Mouse (Mus musculus) limb, embryonic 13.5 days (tissue): ENCODE data around the gene Ublcp1. TPM values are rescaled to one million over a fixed set of nuclear protein-coding genes. Genes with fewer than 3 reads are reported as not detected.
A peak's percentile ranks its signal among the peaks of the same experiment; 100 is the strongest.

Source experiments
- ATAC-seq: fragments of 200-750 bp; cut with Nextera tagmentation; 2 replicates; pipeline ENCODE4 v1.8.0; 2017; ENCODE audit warnings: low read depth, moderate number of reproducible peaks, moderate TSS enrichment; ENCODE audit not compliant: low FRiP score
- H3K27ac ChIP-seq: fragments of 300-500 bp; sonication (generic); 2 replicates; pipeline ENCODE4 v1.5.1; 2015; ENCODE audit warnings: inconsistent platforms, mild to moderate bottlenecking, moderate library complexity
- H3K27me3 ChIP-seq: fragments of 300-500 bp; sonication (generic); 2 replicates; pipeline ENCODE4 v1.6.1; 2015; ENCODE audit warnings: mild to moderate bottlenecking, inconsistent platforms
- H3K36me3 ChIP-seq: fragments of 300-500 bp; sonication (generic); 2 replicates; pipeline ENCODE4 v1.6.1; 2015; ENCODE audit warnings: inconsistent platforms, mild to moderate bottlenecking, moderate library complexity
- H3K4me1 ChIP-seq: fragments of 300-500 bp; sonication (generic); 2 replicates; pipeline ENCODE4 v1.6.1; 2015; ENCODE audit warnings: inconsistent platforms
- H3K4me2 ChIP-seq: fragments of 300-500 bp; sonication (generic); replicated peaks from 2 replicates; pipeline ENCODE4 v1.6.1; 2015; ENCODE audit warnings: inconsistent platforms, mild to moderate bottlenecking, moderate library complexity
- H3K4me3 ChIP-seq: fragments of 300-500 bp; sonication (generic); 2 replicates; pipeline ENCODE4 v1.5.1; 2015; ENCODE audit warnings: moderate library complexity, mild to moderate bottlenecking, inconsistent platforms
- H3K9ac ChIP-seq: fragments of 300-500 bp; sonication (generic); 2 replicates; pipeline ENCODE4 v1.6.1; 2015; ENCODE audit warnings: mild to moderate bottlenecking, inconsistent platforms
- H3K9me3 ChIP-seq: fragments of 300-500 bp; sonication (generic); 2 replicates; pipeline ENCODE4 v1.6.1; 2016; ENCODE audit warnings: inconsistent platforms
- WGBS: fragments of 180-500 bp; shearing (Covaris S2); methylation state at CpG from one replicate; pipeline ENCODE4 v1.1.7; 2015; 5-methylcytosine and 5-hydroxymethylcytosine counted together
- polyA plus RNA-seq: library from polyadenylated mRNA; unstranded; fragments of >200 nt; fragmentation: Nextera tagmentation; extraction: Ambion mirVana; gene quantifications from 2 replicates; pipeline ENCODE4 v1.2.1, GENCODE M21; 2015

Ublcp1 gene
- polyA plus RNA-seq, 1 experiment from 2014 or later: 65.2 TPM

- no peaks in the 10 kb centered on the region for H3K27me3 ChIP-seq
- H3K9ac ChIP-seq: no peak overlapping the region
- no peak for ATAC-seq
- H3K27ac ChIP-seq: no peak overlapping the region
- no peak overlapping the region for H3K4me3 ChIP-seq
- no peak overlapping the region for H3K4me2 ChIP-seq
- no peaks in the 10 kb centered on the region for H3K9me3 ChIP-seq
- 72% methylated on average over 4 of the region's 4 CpGs for WGBS
- no peaks in the 10 kb centered on the region for H3K4me1 ChIP-seq
- no peaks in the 10 kb centered on the region for H3K36me3 ChIP-seq
Observed at GRCm38 (mm10) chr11:44508876-44509275, 38.6 kb upstream of the Ublcp1 start.

GRCm38 (mm10) chr11:44504761-44505160 is 34.5 kb upstream of the Ublcp1 start:
- no peak overlapping the region for H3K27ac ChIP-seq
- no peaks in the 10 kb centered on the region for H3K27me3 ChIP-seq
- H3K9me3 ChIP-seq: no peaks in the 10 kb centered on the region
- no peaks in the 10 kb centered on the region for H3K4me1 ChIP-seq
- ATAC-seq: no peak
- no peaks in the 10 kb centered on the region for H3K36me3 ChIP-seq
- WGBS: 80% methylated on average over 3 of the region's 3 CpGs
- H3K9ac ChIP-seq: no peak overlapping the region
- no peak overlapping the region for H3K4me2 ChIP-seq
- no peak overlapping the region for H3K4me3 ChIP-seq

GRCm38 (mm10) chr11:44504146-44504545 is 33.8 kb upstream of the Ublcp1 start:
- H3K36me3 ChIP-seq: no peaks in the 10 kb centered on the region
- no peak overlapping the region for H3K9ac ChIP-seq
- H3K4me1 ChIP-seq: no peaks in the 10 kb centered on the region
- H3K4me3 ChIP-seq: no peak overlapping the region
- H3K27me3 ChIP-seq: no peaks in the 10 kb centered on the region
- H3K27ac ChIP-seq: no peak overlapping the region
- no peak for ATAC-seq
- no peaks in the 10 kb centered on the region for H3K9me3 ChIP-seq
- WGBS: 86% methylated on average over 7 of the region's 7 CpGs
- H3K4me2 ChIP-seq: no peak overlapping the region

GRCm38 (mm10) chr11:44502931-44503330 is 32.6 kb upstream of the Ublcp1 start:
- Histone ChIP-seq H3K9me3 (no peaks in the 10 kb centered on the region), H3K4me2 (no peak overlapping the region), H3K9ac (no peak overlapping the region), H3K36me3 (no peaks in the 10 kb centered on the region), H3K27ac (no peak overlapping the region), H3K4me3 (no peak overlapping the region), H3K4me1 (no peaks in the 10 kb centered on the region), H3K27me3 (no peaks in the 10 kb centered on the region)
- ATAC-seq: no peak
- 38% methylated on average over 5 of the region's 5 CpGs for WGBS

GRCm38 (mm10) chr11:44501477-44501876 is 31.2 kb upstream of the Ublcp1 start:
- 95% methylated on average over 2 of the region's 2 CpGs for WGBS
- Histone ChIP-seq H3K27ac (no peak overlapping the region), H3K4me3 (no peak overlapping the region), H3K36me3 (no peaks in the 10 kb centered on the region), H3K27me3 (no peaks in the 10 kb centered on the region), H3K9ac (no peak overlapping the region), H3K9me3 (no peaks in the 10 kb centered on the region), H3K4me2 (no peak overlapping the region), H3K4me1 (peaks cover under 1% of the 10 kb centered on the region)
- no peak for ATAC-seq

GRCm38 (mm10) chr11:44500966-44501365 is 30.7 kb upstream of the Ublcp1 start:
- Histone ChIP-seq H3K4me1 (peaks cover 6% of the 10 kb centered on the region), H3K4me3 (no peak overlapping the region), H3K9me3 (no peaks in the 10 kb centered on the region), H3K27me3 (no peaks in the 10 kb centered on the region), H3K27ac (no peak overlapping the region), H3K36me3 (no peaks in the 10 kb centered on the region), H3K4me2 (no peak overlapping the region), H3K9ac (no peak overlapping the region)
- no peak for ATAC-seq
- WGBS: 76% methylated on average over 7 of the region's 7 CpGs

DNA sequence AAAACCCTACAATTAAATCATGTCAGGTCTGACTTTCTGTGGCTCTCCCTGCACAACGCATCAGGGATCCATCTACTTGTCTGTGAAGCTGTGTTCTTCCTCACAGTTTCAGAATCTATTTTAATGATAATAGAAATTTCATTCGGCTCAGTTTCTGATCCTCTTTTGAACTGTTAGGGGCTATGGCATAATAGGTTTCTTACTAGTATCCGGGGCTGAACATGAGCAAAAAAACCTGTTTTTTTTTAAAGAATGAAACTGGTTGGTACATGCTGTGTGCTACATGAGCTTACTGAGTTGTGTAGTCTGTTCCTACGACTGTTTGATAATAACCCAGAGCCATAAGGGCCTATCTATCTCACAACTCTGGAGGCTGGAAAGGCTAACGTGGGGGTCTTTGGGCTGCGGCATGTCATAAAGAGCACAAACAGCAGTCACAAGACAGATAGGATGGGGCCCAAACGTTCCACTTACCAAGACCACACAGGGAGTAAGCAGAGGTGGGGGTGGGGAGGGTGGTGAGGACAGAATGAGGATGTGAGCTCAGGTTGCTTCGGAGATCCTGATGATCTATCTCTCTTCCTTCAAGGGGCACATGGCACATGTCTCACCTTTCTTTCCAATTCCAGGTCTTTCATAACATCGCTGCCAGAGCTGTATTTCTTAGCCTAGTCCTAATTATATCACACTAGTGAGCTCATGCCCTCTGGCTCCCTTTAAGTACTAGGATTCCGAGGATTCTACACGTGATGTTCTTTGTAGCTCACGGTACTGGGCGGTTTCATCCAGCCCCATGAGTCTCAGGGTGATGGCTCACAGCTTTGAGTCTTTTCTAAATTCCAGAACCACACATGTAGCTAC is 28.3 kb upstream of the Ublcp1 start:
- Histone ChIP-seq H3K4me2 (no peak overlapping the region), H3K4me1 (peaks cover 7% of the 10 kb centered on the region), H3K27me3 (no peaks in the 10 kb centered on the region), H3K9me3 (no peaks in the 10 kb centered on the region), H3K4me3 (no peak overlapping the region), H3K36me3 (no peaks in the 10 kb centered on the region), H3K27ac (no peak overlapping the region), H3K9ac (no peak overlapping the region)
- ATAC-seq: no peak
- WGBS: 64% methylated on average over 13 of the region's 13 CpGs

GRCm38 (mm10) chr11:44496217-44496616 is 25.9 kb upstream of the Ublcp1 start:
- Histone ChIP-seq H3K9me3 (no peaks in the 10 kb centered on the region), H3K36me3 (no peaks in the 10 kb centered on the region), H3K27me3 (no peaks in the 10 kb centered on the region), H3K4me1 (peaks cover 7% of the 10 kb centered on the region), H3K27ac (no peak overlapping the region), H3K4me3 (no peak overlapping the region), H3K9ac (no peak overlapping the region), H3K4me2 (0 out of 2 replicates have a peak overlapping the region, but pooled peaks have one; percentile 1)
- WGBS: 46% methylated on average over 3 of the region's 3 CpGs
- ATAC-seq: no peak

GRCm38 (mm10) chr11:44494643-44495323 is 24.5 kb upstream of the Ublcp1 start:
- Histone ChIP-seq H3K27me3 (no peaks in the 10 kb centered on the region), H3K36me3 (no peaks in the 10 kb centered on the region), H3K9me3 (no peaks in the 10 kb centered on the region), H3K4me2 (no peak overlapping the region), H3K4me1 (peaks cover 7% of the 10 kb centered on the region), H3K4me3 (no peak overlapping the region), H3K9ac (no peak overlapping the region), H3K27ac (no peak overlapping the region)
- no peak for ATAC-seq
- WGBS: 81% methylated on average over 5 of the region's 5 CpGs

GRCm38 (mm10) chr11:44489117-44489516 is 18.8 kb upstream of the Ublcp1 start:
- no peaks in the 10 kb centered on the region for H3K4me1 ChIP-seq
- H3K36me3 ChIP-seq: no peaks in the 10 kb centered on the region
- ATAC-seq: no peak
- H3K9ac ChIP-seq: no peak overlapping the region
- H3K4me2 ChIP-seq: no peak overlapping the region
- H3K4me3 ChIP-seq: no peak overlapping the region
- no peaks in the 10 kb centered on the region for H3K9me3 ChIP-seq
- H3K27me3 ChIP-seq: no peaks in the 10 kb centered on the region
- no peak overlapping the region for H3K27ac ChIP-seq
- 100% methylated on average over 1 of the region's 1 CpGs for WGBS

DNA sequence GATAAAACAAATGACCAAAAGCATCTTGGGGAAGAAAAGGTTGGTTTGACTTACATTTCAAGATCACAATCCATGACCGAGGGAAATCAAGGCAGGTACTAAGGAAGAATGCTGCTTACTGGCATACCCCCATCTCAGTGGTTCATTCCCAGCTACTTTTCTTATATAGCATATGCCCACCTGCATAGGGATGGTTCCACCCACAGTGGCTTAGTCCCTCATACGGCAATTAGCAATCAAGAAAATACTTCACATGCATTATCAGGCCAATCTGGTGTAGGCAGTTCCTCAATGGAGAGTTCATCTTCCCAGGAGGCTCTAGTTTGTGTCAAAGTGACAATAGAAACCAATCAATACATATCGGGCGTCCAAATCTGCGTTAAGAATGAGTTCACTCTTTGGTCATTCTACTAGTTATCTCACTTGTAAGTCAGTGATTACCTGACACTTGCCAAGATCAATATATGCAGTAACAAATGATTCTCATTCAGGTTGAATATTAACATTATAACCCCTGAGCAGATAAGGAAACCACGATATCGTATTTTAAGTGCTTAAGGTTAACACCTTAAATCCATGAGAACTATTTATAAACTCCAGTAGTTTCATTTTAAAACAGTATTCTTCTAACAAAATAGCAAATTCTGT is 14.9 kb upstream of the Ublcp1 start:
- Histone ChIP-seq H3K36me3 (no peaks in the 10 kb centered on the region), H3K27me3 (no peaks in the 10 kb centered on the region), H3K9ac (no peak overlapping the region), H3K27ac (no peak overlapping the region), H3K4me1 (no peaks in the 10 kb centered on the region), H3K4me2 (no peak overlapping the region), H3K9me3 (no peaks in the 10 kb centered on the region), H3K4me3 (no peak overlapping the region)
- no peak for ATAC-seq
- 93% methylated on average over 7 of the region's 7 CpGs for whole genome bisulfite sequencing

- H3K27ac ChIP-seq: no peak overlapping the region
- no peaks in the 10 kb centered on the region for H3K4me1 ChIP-seq
- no peaks in the 10 kb centered on the region for H3K9me3 ChIP-seq
- no peak overlapping the region for H3K4me3 ChIP-seq
- H3K27me3 ChIP-seq: no peaks in the 10 kb centered on the region
- H3K4me2 ChIP-seq: no peak overlapping the region
- ATAC-seq: no peak
- WGBS: 81% methylated on average over 6 of the region's 6 CpGs
- H3K36me3 ChIP-seq: no peaks in the 10 kb centered on the region
- no peak overlapping the region for H3K9ac ChIP-seq
Observed at GRCm38 (mm10) chr11:44480246-44480645, 9.9 kb upstream of the Ublcp1 start.
